Mouse (Mus musculus): ENCODE data around the gene Nubpl. TPM values are rescaled to one million over a fixed set of nuclear protein-coding genes. Genes with fewer than 3 reads are reported as not detected.

Gene Nubpl
- polyA plus RNA-seq, 1 experiment from 2014 or later = 11.2 TPM

DNA sequence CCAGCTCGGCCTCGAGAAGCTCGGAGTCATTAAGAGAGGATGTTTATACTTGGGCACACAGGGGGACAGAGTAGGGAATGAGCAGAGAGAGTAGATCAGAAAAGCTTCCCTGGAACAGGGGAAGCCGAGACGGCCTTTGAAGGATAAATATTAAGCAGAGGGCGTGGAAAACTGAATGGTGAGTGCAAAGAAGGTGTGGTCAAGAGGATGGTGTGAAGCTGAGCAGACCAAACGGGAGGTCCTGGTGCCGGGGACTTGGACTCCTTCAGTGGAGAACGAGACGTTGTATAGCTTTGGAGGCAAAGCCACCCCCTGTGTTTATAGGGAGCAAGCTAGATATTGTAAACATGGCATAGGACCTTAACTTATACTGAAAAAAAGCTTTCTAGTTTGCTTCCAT is 261.9 kb downstream of the Nubpl start:
- Histone ChIP-seq H3K27ac (no peak overlapping the region), H3K9ac (no peak overlapping the region), H3K4me1 (replicated peaks) (no peaks in the 10 kb centered on the region), H3K4me3 (replicated peaks) (no peak overlapping the region), H3K9me3 (no peaks in the 10 kb centered on the region), H3K4me2 (replicated peaks) (no peak overlapping the region), H3K27me3 (replicated peaks) (no peaks in the 10 kb centered on the region), H3K36me3 (no peaks in the 10 kb centered on the region)
- no peak for ATAC-seq
- WGBS = 40% methylated on average over 10 of the region's 10 CpGs

DNA sequence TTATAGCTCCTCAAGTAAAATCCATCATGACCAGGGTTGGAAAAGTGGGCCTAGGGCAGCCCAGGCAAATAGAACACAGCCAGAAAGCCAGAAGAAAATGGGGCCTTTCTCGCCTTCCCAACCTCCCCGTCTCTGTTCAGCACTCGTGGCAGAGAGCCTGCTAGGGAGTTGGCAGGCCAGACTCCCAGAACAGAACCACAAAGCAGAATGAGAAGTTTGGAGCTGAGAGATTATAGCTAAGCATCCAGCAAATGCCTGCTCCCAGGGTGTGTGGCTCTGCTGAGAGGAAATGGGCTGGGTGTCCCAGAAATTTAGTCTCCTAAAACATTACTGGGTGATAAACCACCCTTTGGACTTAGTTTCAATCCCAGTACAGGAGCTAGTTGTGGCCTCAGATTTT is 262.6 kb downstream of the Nubpl start:
- Histone ChIP-seq H3K4me3 (replicated peaks) (no peak overlapping the region), H3K36me3 (no peaks in the 10 kb centered on the region), H3K9ac (no peak overlapping the region), H3K4me1 (replicated peaks) (no peaks in the 10 kb centered on the region), H3K27ac (no peak overlapping the region), H3K27me3 (replicated peaks) (no peaks in the 10 kb centered on the region), H3K9me3 (no peaks in the 10 kb centered on the region), H3K4me2 (replicated peaks) (no peak overlapping the region)
- no peak for ATAC-seq
- WGBS = 55% methylated on average over 3 of the region's 3 CpGs

DNA sequence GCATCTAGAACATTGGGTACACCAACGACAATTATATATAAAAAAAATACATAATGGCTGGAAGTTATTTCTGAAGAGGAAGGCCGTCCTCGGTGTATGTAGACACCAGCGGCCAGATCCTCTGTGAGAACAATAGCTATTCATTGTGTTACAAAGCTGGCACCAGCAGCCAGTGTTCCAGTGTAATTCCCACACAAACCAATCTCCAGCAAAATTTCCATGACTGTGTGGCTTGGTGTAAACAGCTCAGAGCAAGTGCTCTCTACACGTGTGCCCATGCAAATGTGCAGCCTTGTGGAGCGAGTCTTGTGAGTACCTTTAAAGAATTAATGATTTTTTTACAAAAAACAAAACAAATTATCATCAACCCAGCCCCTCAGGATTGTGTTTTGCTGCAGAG is 263.7 kb downstream of the Nubpl start:
- Histone ChIP-seq H3K9me3 (no peaks in the 10 kb centered on the region), H3K27ac (no peak overlapping the region), H3K4me3 (replicated peaks) (no peak overlapping the region), H3K9ac (no peak overlapping the region), H3K4me1 (replicated peaks) (no peaks in the 10 kb centered on the region), H3K27me3 (replicated peaks) (no peaks in the 10 kb centered on the region), H3K4me2 (replicated peaks) (no peak overlapping the region), H3K36me3 (no peaks in the 10 kb centered on the region)
- no peak for ATAC-seq
- 75% methylated on average over 6 of the region's 6 CpGs for WGBS

Other genes starting within 250 kb of the Nubpl start
- gene Heatr5a, start 126.4 kb upstream of the Nubpl start, polyA plus RNA-seq (2015; fragmentation: Nextera tagmentation; extraction: Ambion mirVana) = 8.2 and 10.2 TPM in 2 replicates
- gene Dtd2, start 91.2 kb upstream of the Nubpl start, polyA plus RNA-seq (2015; fragmentation: Nextera tagmentation; extraction: Ambion mirVana) = 24.8 and 26.5 TPM in 2 replicates
- not detected in 2 replicates for gene Gpr33, start 69.7 kb upstream of the Nubpl start, polyA plus RNA-seq (2015; fragmentation: Nextera tagmentation; extraction: Ambion mirVana)